Mouse (Mus musculus) liver, embryonic 14.5 days (tissue): ENCODE measurements at regions not wholly inside any gene's neighbourhood (a gene's known extent, or its start where the extent isn't known, plus 50 kb on each side); places are given as distances from the start of the nearest gene placed in this dataset.

Experiments used
- ATAC-seq: fragments of 200-750 bp; cut with Nextera tagmentation; 2 replicates; pipeline ENCODE4 v1.8.0; 2017; ENCODE audit warnings: moderate number of reproducible peaks, mild to moderate bottlenecking, moderate library complexity; ENCODE audit not compliant: insufficient read depth
- DNase-seq, 3 experiments: peaks; one replicate each; pipeline ENCODE4 v3.0.0-alpha.2; 2012 to 2013; ENCODE audit warnings: low read depth in 3 of 3, low spot score in 3 of 3
- H3K27ac ChIP-seq: fragments of 300-500 bp; sonication (generic); 2 replicates; pipeline ENCODE4 v1.5.1; 2014; ENCODE audit warnings: moderate library complexity, mild to moderate bottlenecking, control low read depth, inconsistent platforms
- H3K27me3 ChIP-seq: fragments of 300-500 bp; sonication (generic); 2 replicates; pipeline ENCODE4 v1.6.1; 2014; ENCODE audit warnings: mild to moderate bottlenecking, low read length, moderate library complexity; ENCODE audit not compliant: control insufficient read depth, insufficient read depth
- H3K36me3 ChIP-seq: fragments of 300-500 bp; sonication (generic); replicated peaks from 2 replicates; pipeline ENCODE4 v1.6.1; 2014; ENCODE audit warnings: low read depth; ENCODE audit not compliant: control insufficient read depth, insufficient read depth
- H3K4me1 ChIP-seq, 2 experiments: fragments of 200-500 bp in 1 of 2; fragments of 300-500 bp in 1 of 2; sonication (generic) in 1 of 2; replicated peaks; 2 replicates each; pipeline ENCODE4 v1.6.1; 2012 to 2014; ENCODE audit warnings: antibody characterized with exemption in 1 of 2, inconsistent platforms in 1 of 2, low read length in 1 of 2; ENCODE audit not compliant: control insufficient read depth in 2 of 2, insufficient read depth in 2 of 2
- H3K4me2 ChIP-seq: fragments of 300-500 bp; sonication (generic); 2 replicates; pipeline ENCODE4 v1.6.1; 2014; ENCODE audit warnings: low read depth, mild to moderate bottlenecking, control low read depth, moderate library complexity
- H3K4me3 ChIP-seq, 2 experiments: fragments of 200-500 bp in 1 of 2; fragments of 300-500 bp in 1 of 2; sonication (generic) in 1 of 2; 2 replicates each; pipeline ENCODE4 v1.5.1; 2012 to 2014; ENCODE audit warnings: low read depth in 2 of 2, low read length in 2 of 2, mild to moderate bottlenecking in 2 of 2, control low read depth in 1 of 2, inconsistent platforms in 1 of 2, moderate library complexity in 1 of 2; ENCODE audit not compliant: insufficient read depth in 1 of 2
- H3K9ac ChIP-seq: fragments of 300-500 bp; sonication (generic); replicated peaks from 2 replicates; pipeline ENCODE4 v1.6.1; 2014; ENCODE audit warnings: mild to moderate bottlenecking, control low read depth, moderate library complexity
- H3K9me3 ChIP-seq: fragments of 300-500 bp; sonication (generic); 2 replicates; pipeline ENCODE4 v1.6.1; 2016; ENCODE audit warnings: low read length, mixed read lengths; ENCODE audit not compliant: control insufficient read depth
- CTCF ChIP-seq: IDR thresholded peaks from 2 replicates; pipeline ENCODE4 v1.5.1; 2016; ENCODE audit warnings: antibody characterized with exemption, low read depth, control low read depth
- EP300 ChIP-seq: IDR thresholded peaks from 2 replicates; pipeline ENCODE4 v1.6.1; 2016; ENCODE audit warnings: antibody characterized with exemption, low read depth
- WGBS: fragments of 180-500 bp; shearing (Covaris S2); extraction: QIAGEN DNeasy Blood & Tissue Kit; methylation state at CpG from one replicate; pipeline ENCODE4 v1.1.7; 2014; ENCODE audit not compliant: insufficient replicate concordance; 5-methylcytosine and 5-hydroxymethylcytosine counted together

- DNase-seq, result no peak
- ATAC-seq, result no peak
- no peaks in the 10 kb centered on the region for H3K27me3 ChIP-seq
- H3K4me1 ChIP-seq, result peaks cover 4 to 14% of the 10 kb centered on the region in 2 experiments; a peak in 2 of 4 replicates
- no peaks in the 10 kb centered on the region for H3K36me3 ChIP-seq
- no peak overlapping the region for H3K4me2 ChIP-seq
- H3K27ac ChIP-seq, result no peak overlapping the region
- H3K9me3 ChIP-seq, result no peaks in the 10 kb centered on the region
- TF ChIP-seq EP300, result no peak
- TF ChIP-seq CTCF, result no peak
- no peak overlapping the region for H3K9ac ChIP-seq
- 40% methylated on average over 12 of the region's 12 CpGs for WGBS
- H3K4me3 ChIP-seq, result no peak overlapping the region
These were observed 63.4 kb upstream of the Tmem189 start for GRCm38 (mm10) chr2:167752805-167753556.

GRCm38 (mm10) chr2:167751585-167751984 is 62.0 kb upstream of the Tmem189 start:
- no peak for TF ChIP-seq CTCF
- TF ChIP-seq EP300, result no peak
- Histone ChIP-seq H3K27me3 (no peaks in the 10 kb centered on the region), H3K36me3 (no peaks in the 10 kb centered on the region), H3K9ac (no peak overlapping the region), H3K4me3 (no peak overlapping the region), H3K4me1 (peaks cover 0 to 16% of the 10 kb centered on the region in 2 experiments; a peak in 3 of 4 replicates), H3K4me2 (no peak overlapping the region), H3K27ac (no peak overlapping the region), H3K9me3 (no peaks in the 10 kb centered on the region)
- no peak for DNase-seq
- 13% methylated on average over 2 of the region's 2 CpGs for WGBS
- no peak for ATAC-seq

GRCm38 (mm10) chr2:167748297-167748696 is 58.7 kb upstream of the Tmem189 start:
- Histone ChIP-seq H3K27ac (no peak overlapping the region), H3K36me3 (no peaks in the 10 kb centered on the region), H3K27me3 (no peaks in the 10 kb centered on the region), H3K9me3 (no peaks in the 10 kb centered on the region), H3K9ac (no peak overlapping the region), H3K4me1 (peaks cover 0 to 10% of the 10 kb centered on the region in 2 experiments; a peak in 3 of 4 replicates), H3K4me2 (no peak overlapping the region), H3K4me3 (no peak overlapping the region)
- no peak for TF ChIP-seq CTCF
- no peak for TF ChIP-seq EP300
- 73% methylated on average over 6 of the region's 6 CpGs for WGBS
- ATAC-seq (no peak), DNase-seq (no peak)

- Histone ChIP-seq H3K9ac (no peak overlapping the region), H3K27ac (no peak overlapping the region)
- 29% methylated on average over 13 of the region's 13 CpGs for WGBS
These were observed 57.7 kb upstream of the Tmem189 start for GRCm38 (mm10) chr2:167747164-167747843.

GRCm38 (mm10) chr2:167746344-167746743 is 56.7 kb upstream of the Tmem189 start:
- Histone ChIP-seq H3K27me3 (no peaks in the 10 kb centered on the region), H3K9ac (no peak overlapping the region), H3K4me2 (no peak overlapping the region), H3K4me3 (no peak overlapping the region), H3K4me1 (peaks cover 0 to 10% of the 10 kb centered on the region in 2 experiments; a peak in 3 of 4 replicates), H3K9me3 (no peaks in the 10 kb centered on the region), H3K36me3 (no peaks in the 10 kb centered on the region), H3K27ac (no peak overlapping the region)
- DNase-seq (no peak), ATAC-seq (no peak)
- TF ChIP-seq EP300, result no peak
- 74% methylated on average over 4 of the region's 4 CpGs for WGBS

More at GRCm38 (mm10) chr2:167747164-167747843, 57.7 kb upstream of the Tmem189 start:
- Histone ChIP-seq H3K27me3 (no peaks in the 10 kb centered on the region), H3K4me2 (no peak overlapping the region), H3K4me3 (no peak overlapping the region), H3K4me1 (peaks cover 0 to 10% of the 10 kb centered on the region in 2 experiments; a peak in 3 of 4 replicates), H3K9me3 (no peaks in the 10 kb centered on the region), H3K36me3 (no peaks in the 10 kb centered on the region)
- no peak for TF ChIP-seq CTCF
- TF ChIP-seq EP300, result no peak
- ATAC-seq (peak; percentile 78), DNase-seq (peak in 1 of 3 experiments; percentile 26)
